Mouse (Mus musculus) forebrain, embryonic 15.5 days (tissue): ENCODE measurements around the gene Mterf1a. TPM values are rescaled to one million over a fixed set of nuclear protein-coding genes. Genes with fewer than 3 reads are reported as not detected.
A peak's percentile ranks its signal among the peaks of the same experiment; 100 is the strongest.
"Not testable (repeated sequence)": the region's sequence is repeated elsewhere in the genome, so short reads cannot be mapped to it uniquely, and the experiment has no call there.

ENCODE experiments used
- ATAC-seq: fragments of 200-750 bp; cut with Nextera tagmentation; replicated peaks from 2 replicates; pipeline ENCODE4 v1.8.0; 2017; ENCODE audit warnings: mild to moderate bottlenecking, moderate TSS enrichment, moderate library complexity
- H3K27ac ChIP-seq: fragments of 300-500 bp; sonication (generic); replicated peaks from 2 replicates; pipeline ENCODE4 v1.5.1; 2015; ENCODE audit warnings: mild to moderate bottlenecking, inconsistent platforms
- H3K27me3 ChIP-seq: fragments of 300-500 bp; sonication (generic); 2 replicates; pipeline ENCODE4 v1.6.1; 2015; ENCODE audit warnings: inconsistent platforms
- H3K36me3 ChIP-seq: fragments of 300-500 bp; sonication (generic); 2 replicates; pipeline ENCODE4 v1.6.1; 2015; ENCODE audit warnings: mild to moderate bottlenecking, inconsistent platforms
- H3K4me1 ChIP-seq: fragments of 300-500 bp; sonication (generic); 2 replicates; pipeline ENCODE4 v1.6.1; 2015; ENCODE audit warnings: inconsistent platforms
- H3K4me2 ChIP-seq: fragments of 300-500 bp; sonication (generic); replicated peaks from 2 replicates; pipeline ENCODE4 v1.6.1; 2015; ENCODE audit warnings: mild to moderate bottlenecking, inconsistent platforms
- H3K4me3 ChIP-seq: fragments of 300-500 bp; sonication (generic); 2 replicates; pipeline ENCODE4 v1.5.1; 2015; ENCODE audit warnings: mild to moderate bottlenecking, inconsistent platforms
- H3K9ac ChIP-seq: fragments of 300-500 bp; sonication (generic); replicated peaks from 2 replicates; pipeline ENCODE4 v1.6.1; 2015; ENCODE audit warnings: mild to moderate bottlenecking, inconsistent platforms
- H3K9me3 ChIP-seq: fragments of 300-500 bp; sonication (generic); 2 replicates; pipeline ENCODE4 v1.6.1; 2016; ENCODE audit warnings: inconsistent platforms
- WGBS: fragments of 180-500 bp; shearing (Covaris S2); methylation state at CpG from one replicate; pipeline ENCODE4 v1.1.7; 2015; ENCODE audit warnings: mixed read lengths; 5-methylcytosine and 5-hydroxymethylcytosine counted together
- polyA plus RNA-seq: library from polyadenylated mRNA; unstranded; fragments of >200 nt; fragmentation: Nextera tagmentation; extraction: Ambion mirVana; gene quantifications from 2 replicates; pipeline ENCODE4 v1.2.1, GENCODE M21; 2015

The Mterf1a gene
- polyA plus RNA-seq: 8.7 and 9.3 TPM in 2 replicates

- WGBS: under 1% methylated on average over 11 of the region's 47 CpGs
- H3K27ac ChIP-seq, H3K27me3 ChIP-seq, H3K9me3 ChIP-seq, H3K36me3 ChIP-seq: not testable (repeated sequence)
- Histone ChIP-seq H3K4me1 (peaks cover 10% of the 10 kb centered on the region), H3K9ac (peak within 1 kb of the TSS; percentile 38), H3K4me2 (peak within 1 kb of the TSS; percentile 49), H3K4me3 (peak within 1 kb of the TSS; percentile 43)
- ATAC-seq: peak; percentile 100
Observed at GRCm38 (mm10) chr5:3893459-3894293, at the start of gene Mterf1a. TSS of gene Mterf1a (minus strand) at chr5:3893933.

- not testable (repeated sequence) for H3K9ac ChIP-seq, H3K27ac ChIP-seq, H3K4me2 ChIP-seq, H3K36me3 ChIP-seq, ATAC-seq, H3K4me3 ChIP-seq, H3K9me3 ChIP-seq, H3K27me3 ChIP-seq
- WGBS: 48% methylated on average over 4 of the region's 4 CpGs
- peaks cover 13% of the 10 kb centered on the region for H3K4me1 ChIP-seq
Observed at GRCm38 (mm10) chr5:3943169-3943568, 49.4 kb upstream of the Mterf1a start.

GRCm38 (mm10) chr5:3941240-3941639 is 47.5 kb upstream of the Mterf1a start:
- Histone ChIP-seq H3K9me3 (no peaks in the 10 kb centered on the region), H3K4me3 (no peak overlapping the region), H3K4me2 (no peak overlapping the region), H3K27ac (no peak overlapping the region), H3K9ac (no peak overlapping the region), H3K4me1 (peaks cover 19% of the 10 kb centered on the region), H3K36me3 (0 out of 2 replicates have a peak, but pooled peaks cover 9% of the 10 kb centered on the region), H3K27me3 (no peaks in the 10 kb centered on the region)
- peak; percentile 57 for ATAC-seq
- WGBS: 61% methylated on average over 2 of the region's 2 CpGs

GRCm38 (mm10) chr5:3939335-3939734 is 45.6 kb upstream of the Mterf1a start:
- WGBS: 97% methylated on average over 5 of the region's 5 CpGs
- 0 out of 2 replicates have a peak, but pooled peaks cover 9% of the 10 kb centered on the region for H3K36me3 ChIP-seq
- H3K9me3 ChIP-seq: no peaks in the 10 kb centered on the region

GRCm38 (mm10) chr5:3938905-3939304 is 45.2 kb upstream of the Mterf1a start:
- H3K27me3 ChIP-seq: no peaks in the 10 kb centered on the region
- H3K4me2 ChIP-seq: no peak overlapping the region
- no peaks in the 10 kb centered on the region for H3K9me3 ChIP-seq
- H3K4me1 ChIP-seq: peaks cover 21% of the 10 kb centered on the region
- H3K9ac ChIP-seq: no peak overlapping the region
- H3K27ac ChIP-seq: no peak overlapping the region
- 0 out of 2 replicates have a peak, but pooled peaks cover 9% of the 10 kb centered on the region for H3K36me3 ChIP-seq
- no peak for ATAC-seq
- no peak overlapping the region for H3K4me3 ChIP-seq
- 99% methylated on average over 3 of the region's 3 CpGs for WGBS

More at GRCm38 (mm10) chr5:3939335-3939734, 45.6 kb upstream of the Mterf1a start:
- no peak for ATAC-seq
- no peak overlapping the region for H3K27ac ChIP-seq
- no peak overlapping the region for H3K4me2 ChIP-seq
- H3K9ac ChIP-seq: no peak overlapping the region
- peaks cover 21% of the 10 kb centered on the region for H3K4me1 ChIP-seq
- no peaks in the 10 kb centered on the region for H3K27me3 ChIP-seq
- H3K4me3 ChIP-seq: no peak overlapping the region

- H3K9ac ChIP-seq: no peak overlapping the region
- H3K36me3 ChIP-seq: 0 out of 2 replicates have a peak, but pooled peaks cover 6% of the 10 kb centered on the region
- H3K9me3 ChIP-seq: no peaks in the 10 kb centered on the region
- 80% methylated on average over 8 of the region's 8 CpGs for WGBS
- no peak overlapping the region for H3K4me3 ChIP-seq
- H3K4me1 ChIP-seq: peaks cover 34% of the 10 kb centered on the region
- H3K27ac ChIP-seq: no peak overlapping the region
- H3K4me2 ChIP-seq: no peak overlapping the region
- no peak for ATAC-seq
- no peaks in the 10 kb centered on the region for H3K27me3 ChIP-seq
Observed at GRCm38 (mm10) chr5:3935778-3936554, 42.2 kb upstream of the Mterf1a start.

GRCm38 (mm10) chr5:3935266-3935665 is 41.5 kb upstream of the Mterf1a start:
- no peak for ATAC-seq
- Histone ChIP-seq H3K27me3 (no peaks in the 10 kb centered on the region), H3K4me3 (no peak overlapping the region), H3K9me3 (no peaks in the 10 kb centered on the region), H3K4me1 (peaks cover 35% of the 10 kb centered on the region), H3K27ac (no peak overlapping the region), H3K4me2 (no peak overlapping the region), H3K9ac (no peak overlapping the region), H3K36me3 (0 out of 2 replicates have a peak, but pooled peaks cover 4% of the 10 kb centered on the region)
- 89% methylated on average over 5 of the region's 5 CpGs for WGBS

- H3K4me2 ChIP-seq: no peak overlapping the region
- no peak for ATAC-seq
- H3K4me3 ChIP-seq: no peak overlapping the region
- no peaks in the 10 kb centered on the region for H3K36me3 ChIP-seq
- no peak overlapping the region for H3K9ac ChIP-seq
- H3K9me3 ChIP-seq: no peaks in the 10 kb centered on the region
- H3K27ac ChIP-seq: no peak overlapping the region
- H3K4me1 ChIP-seq: peaks cover 42% of the 10 kb centered on the region
- H3K27me3 ChIP-seq: no peaks in the 10 kb centered on the region
- WGBS: 90% methylated on average over 3 of the region's 3 CpGs
Observed at GRCm38 (mm10) chr5:3933551-3933950, 39.8 kb upstream of the Mterf1a start.

GRCm38 (mm10) chr5:3931636-3932035 is 37.9 kb upstream of the Mterf1a start:
- Histone ChIP-seq H3K4me2 (no peak overlapping the region), H3K27me3 (no peaks in the 10 kb centered on the region), H3K4me1 (peaks cover 46% of the 10 kb centered on the region), H3K4me3 (no peak overlapping the region), H3K27ac (no peak overlapping the region), H3K36me3 (no peaks in the 10 kb centered on the region), H3K9me3 (no peaks in the 10 kb centered on the region), H3K9ac (no peak overlapping the region)
- no peak for ATAC-seq
- WGBS: 86% methylated on average over 3 of the region's 3 CpGs

GRCm38 (mm10) chr5:3930760-3931159 is 37.0 kb upstream of the Mterf1a start:
- Histone ChIP-seq H3K36me3 (no peaks in the 10 kb centered on the region), H3K4me2 (peak overlapping the region; percentile 59), H3K9ac (peak overlapping the region; percentile 98), H3K27me3 (no peaks in the 10 kb centered on the region), H3K27ac (no peak overlapping the region), H3K4me1 (peaks cover 45% of the 10 kb centered on the region), H3K9me3 (no peaks in the 10 kb centered on the region), H3K4me3 (peak overlapping the region; percentile 93)
- 38% methylated on average over 5 of the region's 5 CpGs for WGBS
- no peak for ATAC-seq

- no peaks in the 10 kb centered on the region for H3K9me3 ChIP-seq
- H3K36me3 ChIP-seq: no peaks in the 10 kb centered on the region
- H3K4me3 ChIP-seq: peak overlapping the region; percentile 93
- WGBS: under 1% methylated on average over 12 of the region's 12 CpGs
- H3K4me2 ChIP-seq: peak overlapping the region; percentile 59
- peak overlapping the region; percentile 98 for H3K9ac ChIP-seq
- H3K27ac ChIP-seq: peak overlapping the region; percentile 98
- ATAC-seq: peak; percentile 50
- no peaks in the 10 kb centered on the region for H3K27me3 ChIP-seq
- H3K4me1 ChIP-seq: peaks cover 44% of the 10 kb centered on the region
Observed at GRCm38 (mm10) chr5:3928690-3929046, 34.9 kb upstream of the Mterf1a start.
